Mouse (Mus musculus) small intestine, adult 2 months (tissue): ENCODE data around the gene Sct. TPM values are rescaled to one million over a fixed set of nuclear protein-coding genes. Genes with fewer than 3 reads are reported as not detected.
"Not testable (repeated sequence)": the region's sequence is repeated elsewhere in the genome, so short reads cannot be mapped to it uniquely, and the experiment has no call there.

Source experiments
- H3K27ac ChIP-seq: fragments of 200-500 bp; 2 replicates; pipeline ENCODE4 v1.5.1; 2012; ENCODE audit warnings: low read depth, low read length, control low read depth, inconsistent platforms; ENCODE audit not compliant: insufficient read depth
- H3K27me3 ChIP-seq: fragments of 200-500 bp; 2 replicates; pipeline ENCODE4 v1.6.1; 2012; ENCODE audit warnings: mild to moderate bottlenecking, moderate library complexity, low read length, inconsistent platforms; ENCODE audit not compliant: control insufficient read depth, insufficient read depth
- H3K36me3 ChIP-seq: fragments of 200-500 bp; 2 replicates; pipeline ENCODE4 v1.6.1; 2012; ENCODE audit warnings: mild to moderate bottlenecking, low read length, control low read depth, inconsistent platforms; ENCODE audit not compliant: control insufficient read depth, insufficient read depth
- H3K4me1 ChIP-seq: fragments of 200-500 bp; 2 replicates; pipeline ENCODE4 v1.6.1; 2012; ENCODE audit warnings: low read length, inconsistent platforms, mixed read lengths; ENCODE audit not compliant: control insufficient read depth, insufficient read depth, insufficient read length
- H3K4me3 ChIP-seq: fragments of 200-500 bp; 2 replicates; pipeline ENCODE4 v1.5.1; 2012; ENCODE audit warnings: low read depth, mild to moderate bottlenecking, control low read depth, inconsistent platforms, low read length, moderate library complexity
- CTCF ChIP-seq: fragments of 200-500 bp; IDR thresholded peaks from 2 replicates; pipeline ENCODE4 v1.5.1; 2012; ENCODE audit warnings: low read depth, mild to moderate bottlenecking, control low read depth, inconsistent platforms, low read length, moderate library complexity, mixed read lengths; ENCODE audit not compliant: insufficient replicate concordance, insufficient read length; ENCODE audit errors: extremely low read depth
- POLR2A ChIP-seq: fragments of 200-500 bp; IDR thresholded peaks from 2 replicates; pipeline ENCODE4 v1.6.1; 2012; ENCODE audit warnings: low read depth, mild to moderate bottlenecking, control low read depth, inconsistent platforms, low read length, moderate library complexity
- WGBS: fragments of 180-500 bp; shearing (Covaris S2); methylation state at CpG from one replicate; pipeline ENCODE4 v1.1.7; 2018; 5-methylcytosine and 5-hydroxymethylcytosine counted together
- polyA plus RNA-seq: library from polyadenylated mRNA; depleted of rRNA; stranded (reverse); fragments of >200 nt; gene quantifications from 2 replicates; pipeline ENCODE4 v1.2.3, GENCODE M21; 2012; rRNA removed

Gene Sct
- polyA plus RNA-seq, 1 experiment, result 777 TPM

- no peak overlapping the region for H3K27ac ChIP-seq
- peaks cover 58% of the 10 kb centered on the region for H3K36me3 ChIP-seq
- peaks cover 16% of the 10 kb centered on the region for H3K4me1 ChIP-seq
- WGBS, result 90% methylated on average over 13 of the region's 13 CpGs
- H3K4me3 ChIP-seq, result no peak overlapping the region
- H3K27me3 ChIP-seq, result no peaks in the 10 kb centered on the region
- TF ChIP-seq CTCF (no peak), POLR2A (no peak)
These were observed 15.3 kb downstream of the Sct start for GRCm38 (mm10) chr7:141263640-141264039.

GRCm38 (mm10) chr7:141261480-141261879 is 17.5 kb downstream of the Sct start:
- TF ChIP-seq CTCF, result no peak
- no peak for TF ChIP-seq POLR2A
- 85% methylated on average over 3 of the region's 3 CpGs for WGBS

GRCm38 (mm10) chr7:141256159-141256558 is 22.8 kb downstream of the Sct start:
- WGBS, result 89% methylated on average over 10 of the region's 10 CpGs
- Histone ChIP-seq H3K36me3 (peaks cover 77% of the 10 kb centered on the region), H3K27ac (no peak overlapping the region), H3K4me1 (no peaks in the 10 kb centered on the region), H3K4me3 (no peak overlapping the region), H3K27me3 (no peaks in the 10 kb centered on the region)
- TF ChIP-seq POLR2A, result no peak
- TF ChIP-seq CTCF, result no peak

More at GRCm38 (mm10) chr7:141261480-141261879, 17.5 kb downstream of the Sct start:
- Histone ChIP-seq H3K36me3 (peaks cover 78% of the 10 kb centered on the region), H3K27me3 (no peaks in the 10 kb centered on the region), H3K4me3 (no peak overlapping the region), H3K27ac (no peak overlapping the region), H3K4me1 (peaks cover 12% of the 10 kb centered on the region)

GRCm38 (mm10) chr7:141250486-141250885 is 28.4 kb downstream of the Sct start:
- not testable (repeated sequence) for H3K4me3 ChIP-seq, H3K27me3 ChIP-seq, H3K27ac ChIP-seq, H3K4me1 ChIP-seq
- WGBS, result 75% methylated on average over 4 of the region's 4 CpGs
- peaks cover 64% of the 10 kb centered on the region for H3K36me3 ChIP-seq

GRCm38 (mm10) chr7:141231551-141231950 is 47.4 kb downstream of the Sct start:
- Histone ChIP-seq H3K4me3 (no peak overlapping the region), H3K36me3 (peaks cover 50% of the 10 kb centered on the region), H3K27me3 (no peaks in the 10 kb centered on the region), H3K27ac (no peak overlapping the region), H3K4me1 (peaks cover 5% of the 10 kb centered on the region; the same call in 1 of the 2 replicates)
- WGBS, result 87% methylated on average over 10 of the region's 10 CpGs
- no peak for TF ChIP-seq CTCF

GRCm38 (mm10) chr7:141231111-141231510 is 47.8 kb downstream of the Sct start:
- Histone ChIP-seq H3K4me1 (peaks cover 5% of the 10 kb centered on the region; the same call in 1 of the 2 replicates), H3K27me3 (no peaks in the 10 kb centered on the region), H3K36me3 (peaks cover 49% of the 10 kb centered on the region), H3K27ac (no peak overlapping the region), H3K4me3 (no peak overlapping the region)
- no peak for TF ChIP-seq CTCF
- no peak for TF ChIP-seq POLR2A
- 86% methylated on average over 3 of the region's 3 CpGs for WGBS

GRCm38 (mm10) chr7:141230570-141230969 is 48.4 kb downstream of the Sct start:
- H3K4me1 ChIP-seq, result peaks cover 5% of the 10 kb centered on the region; the same call in 1 of the 2 replicates
- H3K4me3 ChIP-seq, result no peak overlapping the region
- TF ChIP-seq CTCF (no peak), POLR2A (no peak)
- peaks cover 45% of the 10 kb centered on the region for H3K36me3 ChIP-seq
- no peaks in the 10 kb centered on the region for H3K27me3 ChIP-seq
- WGBS, result 84% methylated on average over 4 of the region's 4 CpGs
- no peak overlapping the region for H3K27ac ChIP-seq

- no peak for TF ChIP-seq CTCF
- TF ChIP-seq POLR2A, result no peak
- H3K4me3 ChIP-seq, result peak overlapping the region; percentile 87
- WGBS, result 18% methylated on average over 6 of the region's 6 CpGs
- peaks cover 5% of the 10 kb centered on the region; the same call in 1 of the 2 replicates for H3K4me1 ChIP-seq
- no peaks in the 10 kb centered on the region for H3K27me3 ChIP-seq
- H3K36me3 ChIP-seq, result peaks cover 37% of the 10 kb centered on the region
- no peak overlapping the region for H3K27ac ChIP-seq
These were observed 49.2 kb downstream of the Sct start for GRCm38 (mm10) chr7:141229702-141230101.

Other genes with a start within 250 kb of the Sct start
- gene B4galnt4, start 218.0 kb downstream of the Sct start, polyA plus RNA-seq, result 5.4 and 15.8 TPM in 2 replicates
- gene Pkp3, start 200.9 kb downstream of the Sct start, polyA plus RNA-seq, result 87.5 and 236 TPM in 2 replicates
- 19.8 and 38.3 TPM in 2 replicates for gene Sigirr, start 178.6 kb downstream of the Sct start, polyA plus RNA-seq
- 38.2 and 74.3 TPM in 2 replicates for gene Ano9, start 161.3 kb downstream of the Sct start, polyA plus RNA-seq
- 17.5 and 26.3 TPM in 2 replicates for gene Ptdss2, start 156.8 kb downstream of the Sct start, polyA plus RNA-seq
- gene Rnh1, start 106.3 kb downstream of the Sct start, polyA plus RNA-seq, result 113 and 162 TPM in 2 replicates
- 49.1 and 67.1 TPM in 2 replicates for gene Hras, start 85.1 kb downstream of the Sct start, polyA plus RNA-seq
- gene Lrrc56, start 85.0 kb downstream of the Sct start, polyA plus RNA-seq, result 4.0 and 7.4 TPM in 2 replicates
- gene Lmntd2, start 65.1 kb downstream of the Sct start, polyA plus RNA-seq, result 4.9 and 8.1 TPM in 2 replicates
- 115 and 258 TPM in 2 replicates for gene Rassf7, start 63.3 kb downstream of the Sct start, polyA plus RNA-seq
- 21.3 and 34.2 TPM in 2 replicates for gene Phrf1, start 50.3 kb downstream of the Sct start, polyA plus RNA-seq
- gene Irf7, start 12.7 kb downstream of the Sct start, polyA plus RNA-seq, result 91.6 and 484 TPM in 2 replicates
- gene Cdhr5, start 2.3 kb downstream of the Sct start, polyA plus RNA-seq, result 536 and 1,345 TPM in 2 replicates
- gene Drd4, start 12.9 kb upstream of the Sct start, polyA plus RNA-seq, result 0.04 and 0.30 TPM in 2 replicates
- 14.7 and 26.0 TPM in 2 replicates for gene Deaf1, start 48.6 kb upstream of the Sct start, polyA plus RNA-seq
- 11.1 and 23.7 TPM in 2 replicates for gene Tmem80, start 48.6 kb upstream of the Sct start, polyA plus RNA-seq
- 279 and 528 TPM in 2 replicates for gene Eps8l2, start 59.7 kb upstream of the Sct start, polyA plus RNA-seq
- 191 and 473 TPM in 2 replicates for gene Taldo1, start 113.1 kb upstream of the Sct start, polyA plus RNA-seq
- 23.8 and 48.4 TPM in 2 replicates for gene Gatd1, start 135.0 kb upstream of the Sct start, polyA plus RNA-seq
- 0.84 and 1.0 TPM in 2 replicates for gene Cend1, start 150.4 kb upstream of the Sct start, polyA plus RNA-seq
- gene Slc25a22, start 158.8 kb upstream of the Sct start, polyA plus RNA-seq, result 104 and 488 TPM in 2 replicates
- gene Pidd1, start 164.9 kb upstream of the Sct start, polyA plus RNA-seq, result 5.8 and 13.9 TPM in 2 replicates
- 287 and 441 TPM in 2 replicates for gene Rplp2, start 168.2 kb upstream of the Sct start, polyA plus RNA-seq
- gene Pnpla2, start 176.1 kb upstream of the Sct start, polyA plus RNA-seq, result 86.0 and 319 TPM in 2 replicates
- 32.6 and 57.1 TPM in 2 replicates for gene Cracr2b, start 182.0 kb upstream of the Sct start, polyA plus RNA-seq
- 209 and 414 TPM in 2 replicates for gene Cd151, start 188.3 kb upstream of the Sct start, polyA plus RNA-seq
- 29.9 and 30.2 TPM in 2 replicates for gene Polr2l, start 196.0 kb upstream of the Sct start, polyA plus RNA-seq
- gene Tspan4, start 196.1 kb upstream of the Sct start, polyA plus RNA-seq, result 15.7 and 16.1 TPM in 2 replicates